Mouse (Mus musculus) gastrocnemius, adult 8-10 months (tissue): Measurements from ENCODE around the gene Ptgis. TPM values are rescaled to one million over a fixed set of nuclear protein-coding genes. Genes with fewer than 3 reads are reported as not detected.

ENCODE experiments used
- DNase-seq, 2 experiments: peaks; one replicate each; pipeline ENCODE4 v3.0.0; 2022; ENCODE audit warnings: low spot score in 2 of 2
- total RNA-seq, 4 experiments: library from RNA; stranded (reverse); gene quantifications; 2 replicates each; pipeline ENCODE4 v1.2.4; 2022

Gene Ptgis
- total RNA-seq, 4 experiments from 2014 or later, result 1.1 to 3.3 (median 1.9) TPM

GRCm38 (mm10) chr2:167159721-167160120 is 80.7 kb downstream of the Ptgis start:
- no peak for DNase-seq

- no peak for DNase-seq
Measured at GRCm38 (mm10) chr2:167158780-167159179, 81.6 kb downstream of the Ptgis start.

GRCm38 (mm10) chr2:167156118-167156715 is 84.2 kb downstream of the Ptgis start:
- DNase-seq, result no peak

- DNase-seq, result no peak
Measured at GRCm38 (mm10) chr2:167155541-167155973, 84.8 kb downstream of the Ptgis start.

- DNase-seq, result no peak
Measured at GRCm38 (mm10) chr2:167150880-167151279, 89.5 kb downstream of the Ptgis start.

- DNase-seq, result no peak
Measured at GRCm38 (mm10) chr2:167150135-167150534, 90.3 kb downstream of the Ptgis start.

GRCm38 (mm10) chr2:167149035-167149434 is 91.4 kb downstream of the Ptgis start:
- no peak for DNase-seq

GRCm38 (mm10) chr2:167147708-167148107 is 92.7 kb downstream of the Ptgis start:
- no peak for DNase-seq

- DNase-seq, result no peak
Measured at GRCm38 (mm10) chr2:167145904-167146303, 94.5 kb downstream of the Ptgis start.

- DNase-seq, result no peak
Measured at GRCm38 (mm10) chr2:167144439-167145307, 95.7 kb downstream of the Ptgis start.

GRCm38 (mm10) chr2:167143914-167144313 is 96.5 kb downstream of the Ptgis start:
- no peak for DNase-seq

GRCm38 (mm10) chr2:167142282-167142681 is 98.1 kb downstream of the Ptgis start:
- no peak for DNase-seq

GRCm38 (mm10) chr2:167141810-167142209 is 98.6 kb downstream of the Ptgis start:
- DNase-seq, result no peak

Other genes starting within 250 kb of the Ptgis start
- gene Stau1, start 244.3 kb downstream of the Ptgis start, total RNA-seq, result 10 to 100 TPM; 33.3 to 37.3 (median 35.2) TPM
- 10 to 100 TPM in 2 of 4 experiments, 1 to 10 TPM in 2; 8.0 to 12.5 (median 9.8) TPM for gene Ddx27, start 225.4 kb downstream of the Ptgis start, total RNA-seq
- gene Znfx1, start 177.6 kb downstream of the Ptgis start, total RNA-seq, result 10 to 100 TPM; 26.7 to 32.5 (median 28.5) TPM
- 10 to 100 TPM; 15.8 to 28.1 (median 25.7) TPM for gene Kcnb1, start 50.4 kb downstream of the Ptgis start, total RNA-seq
- gene B4galt5, start 108.6 kb upstream of the Ptgis start, total RNA-seq, result 10 to 100 TPM in 1 of 4 experiments, 1 to 10 TPM in 3; 6.2 to 13.3 (median 8.8) TPM
- gene Slc9a8, start 181.1 kb upstream of the Ptgis start, total RNA-seq, result 10 to 100 TPM; 21.8 to 27.9 (median 24.9) TPM